Mouse (Mus musculus) fat pad, adult 2 months (tissue): ENCODE data around the gene Ager.

Experiments used
- DNase-seq: peaks from one replicate; pipeline ENCODE4 v3.0.0-alpha.2; 2011; ENCODE audit warnings: low read depth, low spot score; ENCODE audit errors: extremely low read depth

The Ager gene

GRCm38 (mm10) chr17:34585121-34585520 lies 12.5 kb upstream of the Ager start:
- DNase-seq: no peak

DNA sequence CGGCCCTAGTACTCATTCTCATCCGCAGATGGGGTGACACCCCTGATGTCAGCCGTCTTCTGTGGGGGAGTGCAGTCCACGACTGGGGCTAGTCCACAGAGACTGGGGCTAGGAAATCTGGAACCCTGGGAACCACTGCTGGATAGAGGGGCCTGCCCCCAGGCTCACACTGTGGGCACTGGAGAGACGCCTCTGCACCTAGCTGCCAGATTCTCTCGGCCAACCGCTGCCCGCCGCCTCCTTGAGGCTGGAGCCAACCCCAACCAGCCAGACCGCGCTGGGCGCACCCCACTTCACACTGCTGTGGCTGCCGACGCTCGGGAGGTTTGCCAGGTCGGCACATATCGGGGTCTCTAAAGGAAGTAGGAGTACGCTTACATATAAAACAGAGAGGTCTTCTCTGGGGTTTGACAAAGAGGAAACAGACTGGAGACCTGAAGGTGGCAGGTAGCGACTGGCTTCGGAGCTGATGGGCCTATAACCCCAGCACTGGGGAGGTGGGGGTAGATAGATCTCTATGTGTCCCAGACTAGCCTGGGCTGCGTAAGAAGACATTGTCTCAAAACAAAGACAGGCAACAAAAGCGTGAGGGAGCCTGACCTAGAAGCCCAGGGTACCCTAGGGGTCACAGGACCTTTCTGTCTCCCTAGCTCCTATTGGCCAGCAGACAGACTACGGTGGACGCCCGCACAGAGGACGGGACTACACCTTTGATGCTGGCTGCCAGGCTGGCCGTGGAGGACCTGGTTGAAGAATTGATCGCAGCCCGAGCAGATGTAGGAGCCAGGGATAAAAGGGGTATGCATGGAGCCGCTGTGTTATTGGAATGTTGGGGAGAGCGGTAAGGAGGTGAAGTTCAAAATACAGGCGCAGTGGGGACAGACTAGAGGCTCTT lies 11.5 kb upstream of the Ager start:
- DNase-seq: no peak

DNA sequence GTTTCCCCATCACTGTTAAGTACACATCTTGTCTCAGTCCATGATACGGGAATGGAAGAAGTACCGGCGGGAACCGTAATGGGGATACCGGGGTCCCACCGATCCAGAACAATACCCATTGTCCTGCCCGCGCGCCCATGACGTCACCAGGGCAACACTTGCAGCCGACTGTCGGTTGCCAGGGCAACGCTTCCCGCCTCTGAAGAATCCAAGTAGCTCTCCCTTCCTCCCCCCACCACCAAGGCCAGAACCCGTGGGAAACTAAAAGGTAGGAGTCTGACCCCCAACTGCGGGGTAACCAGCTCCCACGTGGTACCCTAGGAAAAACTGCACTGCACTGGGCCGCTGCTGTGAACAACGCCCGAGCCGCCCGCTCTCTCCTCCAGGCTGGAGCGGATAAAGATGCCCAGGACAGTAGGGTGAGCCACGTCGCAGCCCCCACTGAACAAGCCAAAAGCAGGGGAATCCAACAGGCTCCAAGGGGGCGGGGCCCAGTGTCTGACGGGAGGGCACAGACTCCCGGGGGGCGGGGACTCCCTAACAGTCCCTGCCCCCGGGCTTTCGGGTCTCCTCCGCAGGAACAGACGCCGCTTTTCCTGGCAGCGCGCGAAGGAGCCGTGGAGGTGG lies 10.8 kb upstream of the Ager start:
- no peak for DNase-seq

- DNase-seq: no peak
Observed at GRCm38 (mm10) chr17:34587423-34587811, 10.2 kb upstream of the Ager start.

DNA sequence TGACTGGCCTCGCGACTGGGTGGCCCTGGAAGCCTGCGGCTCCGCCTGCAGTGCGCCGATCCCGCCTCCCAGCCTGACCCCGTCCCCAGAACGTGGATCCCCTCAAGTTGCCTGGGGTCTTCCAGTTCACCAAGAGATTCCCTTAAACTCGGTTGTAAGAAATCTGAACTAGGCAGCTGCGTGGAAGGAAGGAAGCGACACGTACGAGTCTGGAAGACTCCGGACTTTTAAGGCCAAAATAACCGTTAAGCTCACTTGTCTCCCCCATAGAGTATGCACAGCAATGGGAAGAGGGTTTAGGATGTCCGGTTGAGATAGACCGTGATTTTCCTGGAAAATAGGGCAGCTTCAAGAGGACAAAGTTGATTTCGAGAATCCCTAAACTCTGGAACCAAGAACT lies 9.8 kb upstream of the Ager start:
- no peak for DNase-seq

DNA sequence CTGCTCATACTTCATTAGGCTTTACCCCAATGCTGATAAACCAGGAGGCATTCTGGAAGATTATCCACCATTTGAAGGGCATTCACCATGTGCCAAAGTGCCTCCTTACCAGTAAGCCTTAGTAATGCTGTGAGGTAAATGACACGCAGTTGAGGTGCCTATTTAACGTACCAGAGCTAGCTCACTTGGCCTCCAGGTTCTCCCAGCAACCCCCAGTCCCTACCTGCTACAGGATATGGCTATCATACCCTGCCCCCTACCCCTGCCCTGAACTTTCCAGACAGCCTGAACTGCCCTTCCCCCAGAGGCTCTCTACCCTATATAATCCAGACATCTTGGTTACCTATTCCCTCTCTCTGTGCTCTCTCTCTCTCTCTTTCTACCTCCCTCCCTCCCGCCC lies 8.9 kb upstream of the Ager start:
- no peak for DNase-seq

GRCm38 (mm10) chr17:34589206-34589605 lies 8.5 kb upstream of the Ager start:
- no peak for DNase-seq

DNA sequence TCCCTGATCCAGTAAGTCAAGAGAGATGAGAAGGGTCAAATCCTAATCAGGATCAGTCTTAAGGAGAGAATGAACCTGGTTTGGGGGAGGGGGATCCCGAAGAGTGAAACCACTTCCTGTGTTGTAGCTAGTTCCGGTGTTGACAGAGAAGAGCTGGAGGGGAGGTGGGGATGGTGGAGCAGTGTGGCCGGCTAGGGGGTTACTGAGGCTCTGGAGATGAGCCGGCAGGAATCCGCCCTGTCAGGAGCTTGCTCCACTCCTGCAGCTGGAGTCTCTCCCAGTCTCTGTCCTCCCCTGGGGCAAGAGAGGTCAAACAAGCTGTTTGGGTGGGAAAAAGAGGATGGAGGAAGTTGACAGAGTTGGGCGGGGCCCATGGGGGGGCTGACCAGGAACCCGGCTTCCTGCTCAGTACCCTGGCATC lies 8.0 kb upstream of the Ager start, which contains the start of gene Gpsm3:
TSS of gene Gpsm3 (plus strand) at position 126 of the 421 bp plus-strand sequence.
- no peak for DNase-seq

- no peak for DNase-seq
Observed at GRCm38 (mm10) chr17:34590154-34590987, 7.3 kb upstream of the Ager start.

DNA sequence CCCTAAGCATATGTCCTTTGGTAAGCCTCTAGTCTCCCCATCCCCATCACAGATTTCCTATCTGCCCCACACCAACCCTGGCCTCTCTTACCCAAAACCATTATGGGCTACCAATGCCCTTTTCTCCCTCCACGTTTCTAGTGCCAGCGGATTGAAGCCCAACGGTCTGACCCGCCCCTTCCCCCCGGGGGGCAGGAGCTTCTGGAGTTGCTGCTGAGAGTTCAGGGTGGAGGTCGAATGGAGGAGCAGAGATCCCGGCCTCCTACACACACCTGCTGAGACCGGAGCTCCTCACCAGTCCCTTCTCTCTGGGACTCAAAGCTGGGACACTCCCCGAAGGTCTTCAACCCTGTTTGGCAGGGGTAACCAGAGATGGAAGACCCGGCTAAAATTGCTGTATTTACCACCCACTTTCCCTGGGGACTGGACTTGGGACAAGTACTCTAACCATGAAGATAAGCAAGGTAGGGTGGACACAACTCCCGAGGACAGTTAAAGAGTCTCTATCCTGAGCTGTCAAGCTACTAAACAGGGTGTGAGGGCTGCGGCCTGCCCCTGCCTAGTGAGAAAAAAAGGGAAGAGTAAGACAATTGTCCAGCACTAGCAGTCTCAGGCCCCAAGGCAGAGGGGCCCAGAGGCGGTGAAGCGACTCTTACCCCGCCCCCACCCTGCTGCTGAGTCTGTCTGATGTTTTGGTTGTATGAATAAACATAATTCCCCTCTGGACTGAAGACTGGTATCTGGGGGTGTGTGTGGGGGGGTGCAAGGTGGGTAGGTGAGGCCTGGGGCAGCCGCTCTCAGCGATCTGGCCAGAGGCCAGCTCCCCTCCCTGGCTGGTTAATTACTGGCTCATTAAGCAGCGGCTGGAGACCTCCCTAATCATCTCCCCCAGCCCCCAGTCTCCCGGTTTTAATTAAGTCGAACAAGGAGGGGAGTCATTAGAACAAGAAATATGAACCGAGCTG lies 6.4 kb upstream of the Ager start, which contains the start of gene Pbx2:
TSS of gene Pbx2 (plus strand) at position 238 of the 965 bp plus-strand sequence.
- no peak for DNase-seq

GRCm38 (mm10) chr17:34591994-34592375 lies 5.7 kb upstream of the Ager start:
- DNase-seq: no peak

GRCm38 (mm10) chr17:34592581-34593549 lies 4.8 kb upstream of the Ager start:
- no peak for DNase-seq

- DNase-seq: no peak
Observed at GRCm38 (mm10) chr17:34593752-34594525, 3.7 kb upstream of the Ager start.

GRCm38 (mm10) chr17:34596098-34596497 lies 1.6 kb upstream of the Ager start:
- no peak for DNase-seq

DNA sequence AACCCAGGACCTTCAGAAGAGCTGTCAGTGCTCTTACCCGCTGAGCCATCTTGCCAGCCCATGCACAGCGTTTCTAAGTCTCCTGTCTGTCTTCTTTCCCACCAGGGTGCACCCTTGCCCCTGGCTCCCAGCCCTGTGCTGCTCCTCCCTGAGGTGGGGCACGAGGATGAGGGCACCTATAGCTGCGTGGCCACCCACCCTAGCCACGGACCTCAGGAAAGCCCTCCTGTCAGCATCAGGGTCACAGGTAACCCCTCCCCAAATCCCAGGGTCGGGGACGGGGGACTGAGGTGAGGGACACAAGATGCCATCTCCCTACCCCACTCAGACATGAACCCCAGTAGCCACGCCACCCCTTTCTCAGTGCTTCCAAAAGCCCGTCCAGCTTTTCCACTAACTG lies 2.2 kb downstream of the Ager start:
- DNase-seq: no peak

DNA sequence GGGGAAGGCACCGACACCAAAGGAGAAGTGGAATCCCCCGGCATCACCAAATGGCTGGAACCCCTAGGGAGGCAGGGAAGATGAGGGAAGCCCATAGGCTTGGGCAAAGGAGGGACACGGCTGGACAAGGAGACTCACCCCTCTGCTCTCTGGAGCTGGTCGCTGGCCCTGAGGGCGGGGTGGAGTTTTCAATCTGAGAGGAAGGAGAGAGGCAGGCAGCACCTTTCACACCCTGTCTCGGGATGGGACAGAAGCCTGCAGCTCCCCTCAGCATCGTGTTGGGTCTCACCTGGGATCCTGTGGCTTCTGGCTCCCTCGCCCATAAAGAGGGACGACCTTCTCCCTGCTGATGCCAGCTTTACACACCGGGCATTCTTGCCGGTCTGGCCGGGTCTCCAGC lies 4.1 kb downstream of the Ager start:
- no peak for DNase-seq

- peak; percentile 100 for DNase-seq
Observed at GRCm38 (mm10) chr17:34603375-34604060, 5.9 kb downstream of the Ager start, which contains the start of gene Rnf5. Rnf5 (minus strand) TSS chr17:34603690.

DNA sequence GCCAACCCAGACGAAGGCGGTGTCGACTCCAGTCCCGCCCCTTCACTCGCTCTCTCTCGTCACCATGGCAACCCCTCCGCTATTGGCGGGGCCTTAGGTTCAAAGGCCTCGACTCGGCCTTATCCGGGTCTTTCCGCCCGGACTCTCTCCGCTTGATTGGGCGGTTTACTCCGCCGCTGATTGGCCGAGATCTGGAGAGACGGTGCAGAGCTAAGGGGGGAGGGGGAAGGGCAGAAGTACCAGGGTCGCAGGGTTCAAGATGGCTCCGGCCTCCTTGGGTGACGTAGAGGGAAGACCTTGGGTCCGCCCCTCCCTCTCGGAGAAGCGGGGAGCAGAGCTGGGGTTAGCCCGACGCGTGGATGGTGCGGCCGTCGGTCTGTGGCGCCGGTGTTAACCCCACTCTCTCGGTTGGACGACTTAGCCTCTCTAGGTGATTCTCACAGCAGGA lies 6.4 kb downstream of the Ager start, which contains the start of gene Agpat1:
TSS of gene Agpat1 (plus strand) at position 202 of the 448 bp plus-strand sequence.
- peak; percentile 91 for DNase-seq
